Mouse (Mus musculus): ENCODE results near the gene Alox5ap.

GRCm38 (mm10) chr5:149296808-149297207 is 32.2 kb downstream of the Alox5ap start:
- TF ChIP-seq POLR2A (IDR thresholded peaks at IDR 0.05; ENCODE audit: low read depth, low read length): no peak
- TF ChIP-seq CTCF (IDR thresholded peaks at IDR 0.05; ENCODE audit: extremely low read depth, insufficient read depth, insufficient read length, insufficient replicate concordance): no peak

All from spleen, adult 2 months (tissue).